Mouse (Mus musculus) c-Kit-positive CD71-negative TER-119-negative erythroid progenitor cells, embryonic 14.5 days (primary cell): ENCODE measurements at regions not wholly inside any gene's neighbourhood (a gene's known extent, or its start where the extent isn't known, plus 50 kb on each side); places are given as distances from the start of the nearest gene placed in this dataset.
"Not testable (repeated sequence)": the region's sequence is repeated elsewhere in the genome, so short reads cannot be mapped to it uniquely, and the experiment has no call there.

ENCODE experiments used
- DNase-seq: peaks from one replicate; pipeline ENCODE4 v3.0.0-alpha.2; 2013; ENCODE audit warnings: low read depth

DNA sequence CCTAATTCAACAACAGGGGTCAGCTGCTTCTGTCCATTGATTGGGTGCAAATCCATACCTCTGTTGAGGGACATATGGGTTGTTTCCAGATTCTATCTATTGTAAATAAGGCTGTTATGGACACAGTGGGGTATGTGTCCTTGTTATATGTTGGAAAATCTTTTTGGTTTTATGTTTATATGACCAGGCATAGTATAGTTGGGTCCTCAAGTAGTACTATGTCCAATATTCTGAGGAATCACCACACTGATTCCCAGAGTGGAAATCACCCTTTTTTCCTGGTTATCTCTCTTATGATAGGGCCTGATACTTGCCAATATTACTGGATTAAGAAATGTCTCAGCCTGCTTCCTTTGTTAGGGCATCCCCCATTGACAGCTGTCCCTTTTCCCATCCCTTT lies 1471.0 kb downstream of the Kcnt2 start:
- DNase-seq = no peak

DNA sequence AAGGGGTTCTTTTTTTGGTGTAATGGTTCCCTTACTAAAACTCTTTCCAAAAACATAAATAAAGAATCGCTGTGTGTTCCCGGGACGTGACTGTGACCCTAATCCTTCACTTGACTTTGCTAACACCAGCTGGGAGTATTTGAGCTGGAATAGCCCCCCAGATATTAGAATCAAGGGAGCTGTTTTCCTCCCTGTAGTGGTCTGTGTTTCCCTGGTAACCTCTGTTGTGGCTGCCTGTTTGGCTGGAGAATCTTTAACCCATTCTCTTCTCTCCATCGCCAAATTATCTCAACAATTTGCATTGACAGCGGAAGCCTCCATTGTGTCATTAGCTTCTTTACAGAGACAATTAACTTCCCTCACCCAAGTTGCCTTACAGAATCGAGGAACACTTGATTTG lies 1471.6 kb downstream of the Kcnt2 start:
- no peak for DNase-seq

DNA sequence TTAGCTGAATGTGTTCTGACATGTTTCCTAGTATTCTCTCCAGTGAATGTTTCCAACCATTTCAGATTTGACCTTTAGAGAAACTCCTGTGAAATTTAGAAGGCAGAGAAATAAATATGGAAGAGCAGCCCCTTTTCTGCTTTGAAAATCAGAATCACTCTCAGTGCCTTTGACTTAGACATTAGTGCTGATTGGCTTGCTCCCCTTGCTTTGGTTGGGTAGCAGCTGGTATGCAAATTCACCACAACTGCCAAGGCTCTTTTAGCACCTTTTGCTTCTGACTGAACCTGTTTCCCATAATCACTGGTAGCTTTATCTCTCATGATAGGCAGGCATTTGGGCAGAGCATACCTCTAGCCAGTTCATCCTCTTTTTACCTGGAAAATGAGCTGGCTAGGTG lies 1495.3 kb downstream of the Kcnt2 start:
- DNase-seq = no peak

DNA sequence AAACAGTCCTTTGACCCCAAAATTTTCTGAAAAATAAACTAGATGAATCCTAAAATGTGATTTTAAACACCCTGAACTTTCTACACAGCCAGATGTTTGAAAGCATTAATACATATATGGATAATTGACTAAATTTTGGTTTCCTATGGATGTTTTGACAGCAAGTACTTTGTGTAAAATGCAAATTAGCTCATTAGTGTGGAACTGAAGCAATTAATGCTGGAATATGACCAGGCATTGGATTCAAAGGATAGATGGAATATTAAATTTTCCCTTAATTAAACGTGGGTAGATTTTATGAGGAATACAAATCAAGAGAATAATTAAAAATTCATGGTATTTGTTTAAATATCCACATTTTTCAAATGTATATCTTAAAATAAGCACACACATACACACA lies 1530.1 kb downstream of the Kcnt2 start:
- DNase-seq = no peak

DNA sequence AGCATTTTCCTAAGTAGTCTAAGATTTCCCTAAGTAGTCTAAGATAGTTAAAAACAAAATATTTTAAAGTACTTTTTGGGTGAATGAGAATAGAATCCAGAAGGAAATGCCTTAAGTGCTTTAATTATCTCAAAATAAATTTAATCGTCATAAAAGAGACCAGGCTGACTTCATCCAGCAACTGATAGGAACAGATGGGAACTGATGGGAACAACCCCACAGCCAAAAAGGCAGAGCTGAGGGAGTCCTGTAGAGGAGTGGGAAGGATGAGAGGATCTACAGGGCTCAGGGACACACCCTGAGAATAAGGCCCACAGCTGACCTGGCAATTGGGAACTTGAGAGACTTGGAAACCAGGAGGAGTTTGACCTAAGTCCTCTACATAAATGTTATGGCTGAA lies 1537.4 kb downstream of the Kcnt2 start:
- DNase-seq = no peak

DNA sequence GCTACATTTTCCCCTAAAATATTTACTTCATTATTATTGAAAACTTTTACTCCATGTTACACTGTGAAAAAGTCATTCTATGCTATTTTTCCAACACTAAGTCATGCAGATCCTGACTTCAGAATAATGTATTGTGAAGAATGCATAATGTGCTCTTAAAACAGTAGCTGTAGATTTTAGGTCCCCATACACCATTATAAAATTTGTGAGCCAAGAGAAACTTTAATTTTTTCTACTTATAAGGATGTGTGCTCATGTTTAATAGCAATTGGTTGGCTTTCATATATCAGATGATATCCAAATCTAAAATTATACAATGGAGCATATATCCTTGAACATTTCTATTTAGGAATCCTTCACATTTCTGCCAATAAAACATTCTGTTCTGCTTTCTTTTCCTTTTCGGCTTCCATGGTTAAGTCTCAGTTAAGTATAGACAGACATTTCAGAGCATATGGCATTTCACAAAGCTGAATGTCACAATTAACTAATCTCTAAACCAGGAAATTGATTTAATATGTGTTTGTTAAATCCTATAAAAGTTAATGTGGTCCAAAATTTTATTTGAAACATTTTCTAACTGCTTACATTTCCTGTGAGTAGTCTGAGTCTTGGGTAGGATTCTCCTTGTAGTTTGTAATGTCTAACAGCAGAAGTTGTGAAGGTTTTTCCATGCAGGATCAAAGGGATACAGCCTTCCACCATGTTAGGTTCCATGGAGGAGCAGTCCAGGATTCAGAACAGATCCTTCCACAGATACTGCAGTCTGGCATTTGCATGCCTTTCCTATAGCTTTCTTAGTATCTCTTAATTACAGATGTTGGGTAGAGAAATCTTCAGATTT lies 1567.6 kb downstream of the Kcnt2 start:
- DNase-seq = no peak

DNA sequence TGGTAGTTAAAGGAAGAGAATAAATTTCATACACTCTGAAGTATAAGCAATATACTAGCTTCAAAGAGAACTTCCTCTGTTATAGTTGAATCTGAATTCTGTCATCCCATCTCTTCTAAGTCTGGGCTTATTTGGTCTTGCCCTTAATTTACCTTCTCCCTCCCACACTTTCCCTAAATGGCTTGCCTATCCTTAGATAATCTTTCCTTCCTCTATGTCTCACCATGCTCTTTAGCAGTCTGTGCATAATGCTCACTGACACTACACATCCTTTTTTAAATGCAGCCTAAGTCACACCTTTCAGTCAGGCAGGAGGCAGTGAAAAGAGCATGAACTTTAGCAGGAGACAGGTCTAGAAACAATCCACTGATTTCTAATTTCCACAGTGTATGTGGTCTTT lies 1585.5 kb downstream of the Kcnt2 start:
- DNase-seq = no peak

DNA sequence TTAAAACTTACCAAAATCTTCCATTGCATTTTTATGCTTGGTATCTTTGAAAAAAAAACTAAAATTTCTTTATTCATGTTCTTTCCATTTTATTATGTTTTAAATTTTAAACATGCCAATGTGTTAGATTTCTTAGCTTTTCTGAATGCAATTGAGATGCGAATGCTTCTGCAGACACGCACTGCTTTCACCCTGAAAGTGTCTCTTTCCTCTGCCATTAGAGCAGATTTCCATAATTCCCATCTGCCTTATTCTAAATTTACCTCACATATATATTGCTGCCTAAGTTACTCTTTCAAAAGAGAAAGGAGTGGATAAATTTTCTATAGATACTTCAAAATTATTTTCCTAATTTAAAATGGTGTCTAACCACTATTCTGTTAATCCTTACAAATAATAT lies 1596.6 kb downstream of the Kcnt2 start:
- no peak for DNase-seq

DNA sequence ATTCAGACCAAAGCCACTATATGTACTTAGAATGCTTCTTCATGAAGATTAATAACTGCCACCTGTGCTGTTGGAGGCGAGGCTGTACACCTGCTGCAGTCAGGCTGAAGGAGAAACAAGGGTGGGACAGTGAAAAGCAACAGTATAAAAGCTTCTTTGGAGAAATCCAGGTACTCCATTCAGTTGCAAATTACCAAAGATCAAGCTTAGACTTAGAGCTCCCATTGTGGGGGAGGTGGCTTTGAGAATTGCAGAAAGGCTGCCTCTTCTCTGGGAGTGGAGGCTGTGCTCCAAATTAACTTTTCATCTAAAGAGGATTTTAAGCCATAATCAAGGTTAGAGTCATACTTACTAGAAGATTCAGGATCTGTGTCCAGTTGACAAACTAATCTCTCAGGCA lies 1607.9 kb downstream of the Kcnt2 start:
- DNase-seq = not testable (repeated sequence)

DNA sequence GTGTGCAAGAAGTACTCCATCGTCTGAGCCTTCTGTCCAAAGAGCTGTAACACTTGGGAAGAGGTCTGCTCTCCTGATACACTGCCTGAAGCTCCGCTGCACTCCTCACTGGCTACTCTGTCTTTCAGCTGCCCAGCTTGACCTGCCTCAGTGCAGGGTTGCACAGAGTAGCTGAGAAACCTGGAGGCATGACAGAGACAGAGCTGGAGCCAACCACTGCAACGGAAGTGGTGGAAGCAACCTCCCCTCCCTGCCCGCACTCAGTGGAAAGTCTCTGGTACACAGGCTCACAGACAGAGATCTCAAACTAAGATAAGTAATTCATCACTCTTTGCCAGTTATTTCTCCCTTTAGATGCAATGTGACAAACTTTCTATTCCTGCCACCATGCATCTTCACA lies 1638.4 kb downstream of the Kcnt2 start:
- no peak for DNase-seq

DNA sequence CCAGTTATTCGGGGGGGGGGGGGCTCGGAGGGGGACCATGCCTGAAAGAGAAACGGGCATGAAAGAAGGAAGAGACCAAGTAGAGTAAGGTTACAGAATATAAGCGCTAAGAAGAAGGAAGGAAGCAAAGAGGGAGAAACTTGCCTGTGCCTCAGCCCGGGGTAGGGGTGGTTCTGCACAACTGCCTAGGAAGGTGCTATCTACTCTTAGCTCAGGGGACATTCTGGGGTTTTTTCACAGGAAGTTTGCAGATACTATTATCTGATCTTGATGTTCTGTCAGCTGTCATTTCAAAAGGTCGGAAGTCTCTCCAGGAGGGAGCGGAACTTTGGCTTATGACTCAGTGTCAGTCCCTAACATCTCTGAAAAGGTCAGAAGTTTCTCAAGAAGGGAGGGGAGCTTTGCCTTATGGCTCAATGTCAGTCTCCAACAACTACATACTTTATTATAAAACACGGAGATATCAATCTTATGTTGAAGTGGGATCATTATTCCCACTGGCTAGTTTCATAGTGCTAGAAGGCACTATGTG lies 1652.0 kb downstream of the Kcnt2 start:
- DNase-seq = no peak

DNA sequence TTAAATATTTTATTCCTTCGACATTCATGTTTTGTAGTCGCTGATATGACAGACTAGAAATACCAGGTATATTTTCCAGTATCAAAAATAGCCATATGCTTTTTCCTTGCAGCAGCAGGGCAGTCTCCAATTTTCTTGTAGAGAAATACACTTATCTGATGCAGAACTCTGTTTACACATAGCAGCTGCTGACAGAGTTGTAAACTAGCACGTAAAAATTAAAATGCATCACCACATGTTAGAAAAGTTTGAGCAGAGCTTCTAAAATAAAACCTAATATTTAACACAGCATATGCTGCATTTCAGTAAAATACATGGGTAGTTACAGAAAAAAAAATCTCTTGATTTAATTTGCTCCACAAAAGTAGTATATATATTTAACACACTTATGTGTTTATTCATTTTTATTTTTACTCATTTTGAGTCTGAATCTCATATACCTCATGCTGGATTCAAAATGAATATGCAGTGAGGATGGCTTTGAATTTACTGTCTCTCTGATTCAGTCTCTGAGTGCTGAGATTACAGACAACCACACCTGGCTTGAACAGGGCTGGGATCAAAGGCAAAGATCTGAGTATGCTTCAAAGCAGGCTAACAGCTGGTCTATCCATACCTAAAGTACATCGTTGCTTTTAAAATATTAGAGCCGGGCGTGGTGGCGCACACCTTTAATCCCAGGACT lies 1665.9 kb downstream of the Kcnt2 start:
- no peak for DNase-seq

DNA sequence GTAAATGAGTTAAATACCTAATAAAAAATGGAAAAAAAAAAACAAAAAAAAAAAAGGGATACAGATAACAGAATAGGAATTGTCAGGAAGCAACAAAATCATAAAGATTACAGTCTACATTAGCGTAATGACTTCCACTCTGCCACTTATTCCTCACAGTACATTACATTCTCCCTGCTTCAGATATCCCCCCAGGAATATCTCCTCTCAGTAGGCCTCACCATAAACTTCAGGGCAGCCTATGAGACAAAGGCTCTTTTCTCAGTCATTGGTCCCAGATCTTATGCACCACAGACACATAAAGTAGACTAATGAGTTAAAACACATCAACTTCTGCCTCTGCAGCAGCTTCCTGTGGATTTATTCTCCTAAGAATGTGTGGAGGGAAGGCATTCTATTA lies 1680.2 kb downstream of the Kcnt2 start:
- no peak for DNase-seq

DNA sequence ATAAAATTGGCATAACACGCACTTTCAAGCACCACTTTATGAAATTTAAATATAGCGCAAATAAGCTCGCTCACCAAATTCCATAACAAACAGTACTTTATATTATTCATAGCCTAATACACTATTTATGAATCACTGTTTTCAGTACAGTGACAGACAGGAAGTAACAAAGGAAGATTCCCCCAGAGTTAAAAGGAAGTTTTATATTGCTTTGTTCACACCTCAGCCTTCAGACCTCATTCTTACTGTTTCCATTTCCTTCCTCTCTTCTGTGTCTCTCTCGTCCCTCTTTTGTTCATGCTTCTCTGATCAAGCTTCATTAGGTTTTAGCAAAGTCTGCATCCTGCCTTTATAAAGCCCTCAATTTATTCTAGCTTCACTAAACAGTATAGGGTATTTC lies 1680.8 kb downstream of the Kcnt2 start:
- DNase-seq = no peak

DNA sequence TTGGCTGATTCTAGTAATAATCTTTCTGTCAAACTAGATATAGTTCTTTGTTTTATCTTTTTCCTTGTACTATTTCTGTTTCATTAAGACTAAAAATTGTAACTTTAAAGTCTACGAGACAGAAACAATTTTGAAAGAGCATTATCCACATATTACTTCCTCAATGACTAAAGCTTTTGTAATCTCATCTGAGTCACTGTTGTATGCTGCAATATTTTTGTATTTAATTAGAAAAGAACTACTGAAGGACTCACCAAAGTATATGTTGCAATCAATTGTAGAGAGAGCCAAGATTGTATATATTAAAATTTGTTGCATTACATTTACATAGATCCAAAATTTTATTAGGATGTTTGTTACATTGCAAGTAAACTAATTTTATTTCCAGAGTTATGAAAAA lies 1692.4 kb upstream of the B3galt2 start:
- no peak for DNase-seq

DNA sequence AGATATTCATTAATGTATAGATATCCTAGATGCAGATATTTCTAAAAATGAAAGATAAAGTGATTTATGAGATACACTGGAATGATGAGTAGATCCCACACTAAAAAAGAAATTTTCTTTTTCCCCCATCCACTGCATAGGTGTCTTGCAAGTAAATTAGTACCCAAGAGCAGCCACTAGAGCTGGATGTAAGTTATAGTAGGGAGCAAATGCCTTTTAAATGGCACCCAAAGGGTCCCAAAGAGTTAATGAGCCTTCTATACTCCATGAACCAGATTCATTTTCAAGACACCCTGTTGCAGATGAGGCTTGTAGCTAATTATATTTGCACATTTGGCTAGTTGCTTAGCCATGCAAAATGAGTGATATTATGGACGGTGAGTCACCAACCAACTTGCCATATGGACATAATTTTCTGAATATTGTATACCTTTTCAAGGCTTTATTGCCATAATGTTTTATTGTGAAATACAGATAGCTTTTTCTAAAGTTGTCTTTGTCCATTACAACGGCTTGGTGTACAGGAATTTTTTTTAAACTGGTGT lies 1686.1 kb upstream of the B3galt2 start:
- no peak for DNase-seq

DNA sequence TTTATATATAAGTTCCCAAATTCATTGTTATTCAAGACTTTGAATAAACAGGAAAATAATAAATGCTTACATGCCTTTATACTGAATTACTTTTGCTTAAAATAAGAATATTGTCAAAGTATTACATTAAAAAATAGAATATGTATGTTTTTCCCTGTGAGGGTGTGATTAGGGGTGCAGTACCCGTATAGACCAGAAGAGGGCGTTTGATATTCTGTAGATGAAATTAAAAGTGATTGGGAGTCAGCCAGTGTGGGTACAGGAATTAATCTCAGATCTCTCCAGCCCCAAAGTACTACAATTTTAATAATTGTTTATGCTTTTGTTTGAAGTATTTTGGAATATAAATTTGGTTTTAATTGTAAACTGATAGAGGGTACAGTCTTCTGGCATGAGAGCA lies 1678.7 kb upstream of the B3galt2 start:
- DNase-seq = peak; percentile 1

DNA sequence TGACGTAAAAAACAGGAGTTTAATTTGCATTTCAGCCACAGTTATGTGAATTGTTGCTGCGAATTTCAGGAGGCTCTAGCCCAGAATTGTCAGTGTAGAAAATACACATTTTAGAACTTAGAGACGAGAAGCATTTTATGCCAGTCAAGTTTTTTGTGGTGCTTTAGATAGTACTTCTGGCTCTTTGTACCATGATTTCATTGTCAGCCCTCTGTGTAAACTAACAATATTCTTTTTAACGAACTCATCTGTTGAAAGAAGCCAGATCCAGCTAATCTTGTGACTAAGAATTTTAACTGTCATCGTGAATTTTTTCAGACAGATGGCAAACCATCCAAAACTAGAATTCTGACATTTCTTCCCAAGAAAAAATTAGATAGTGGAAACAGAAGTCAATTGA lies 1672.3 kb upstream of the B3galt2 start:
- no peak for DNase-seq

DNA sequence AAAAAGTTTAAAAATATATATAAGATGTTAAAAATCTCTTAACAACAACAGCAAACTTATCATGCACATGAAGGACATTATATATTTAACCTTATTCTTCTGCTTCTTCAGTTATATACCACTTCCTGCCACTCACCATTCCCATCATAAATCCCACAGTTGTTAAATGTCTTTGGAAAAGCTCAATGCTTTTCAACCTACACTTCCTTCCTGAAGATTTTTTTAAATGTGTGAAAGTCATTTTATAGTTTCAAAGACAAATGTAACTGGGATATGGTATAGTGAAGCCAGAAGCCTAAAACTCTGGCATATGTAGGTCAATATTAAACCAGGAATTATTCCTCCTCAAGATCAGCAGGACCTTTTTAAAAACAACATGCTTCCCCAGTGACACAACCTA lies 1666.1 kb upstream of the B3galt2 start:
- DNase-seq = no peak

DNA sequence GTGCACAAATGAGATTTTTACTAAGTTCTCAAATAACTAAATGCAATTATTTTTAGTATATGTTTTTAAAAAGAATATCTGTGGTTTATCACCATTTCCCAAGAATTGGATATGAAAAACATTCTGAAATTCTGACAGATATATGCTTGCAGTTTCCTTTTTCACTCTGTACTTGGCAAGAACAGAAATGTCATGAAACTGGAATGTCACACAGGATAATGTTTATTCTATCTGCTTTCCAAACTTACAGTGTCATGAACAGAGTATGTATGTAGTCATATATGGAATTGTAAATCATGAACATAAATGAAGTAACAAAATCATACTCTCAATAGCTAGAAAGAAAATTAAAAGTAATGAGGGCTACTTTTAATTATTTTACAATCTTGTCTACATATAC lies 1640.7 kb upstream of the B3galt2 start:
- DNase-seq = no peak

DNA sequence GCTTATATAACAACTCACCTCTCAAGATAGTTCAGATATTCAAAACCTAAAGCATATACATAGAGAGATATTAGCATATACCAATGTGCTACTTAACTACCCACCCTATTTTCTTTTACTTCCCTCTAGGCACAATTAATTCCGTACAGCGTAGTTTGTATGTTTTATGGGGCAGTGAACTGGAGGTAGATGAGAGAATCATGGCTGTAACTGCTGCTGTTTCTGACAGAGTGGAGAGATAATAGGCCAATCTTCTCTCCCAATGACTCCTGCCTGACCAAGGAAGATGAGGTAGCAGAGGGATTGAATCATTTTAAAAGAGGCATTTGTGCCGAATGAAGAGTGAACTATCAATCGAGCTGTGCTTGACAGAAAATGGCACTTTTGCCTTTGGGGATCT lies 1640.1 kb upstream of the B3galt2 start:
- DNase-seq = no peak

DNA sequence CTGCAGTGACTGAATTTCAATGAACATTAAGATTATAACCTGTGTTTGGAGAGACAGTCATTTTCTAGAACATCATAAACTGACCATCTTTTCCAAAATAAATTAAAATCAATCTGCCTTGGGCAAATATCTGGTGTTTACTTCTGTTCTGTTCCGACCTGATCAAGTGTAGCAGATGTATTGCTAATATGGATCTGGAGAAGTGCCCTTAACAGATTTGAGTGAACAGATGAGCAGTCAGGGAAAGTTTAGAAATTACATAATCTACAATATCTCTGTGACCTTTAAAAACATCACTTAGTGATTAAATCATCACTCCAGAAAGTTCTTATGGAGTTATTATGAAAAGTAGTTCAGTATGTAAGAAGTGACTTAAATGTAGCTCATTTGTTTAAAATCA lies 1634.1 kb upstream of the B3galt2 start:
- DNase-seq = no peak

DNA sequence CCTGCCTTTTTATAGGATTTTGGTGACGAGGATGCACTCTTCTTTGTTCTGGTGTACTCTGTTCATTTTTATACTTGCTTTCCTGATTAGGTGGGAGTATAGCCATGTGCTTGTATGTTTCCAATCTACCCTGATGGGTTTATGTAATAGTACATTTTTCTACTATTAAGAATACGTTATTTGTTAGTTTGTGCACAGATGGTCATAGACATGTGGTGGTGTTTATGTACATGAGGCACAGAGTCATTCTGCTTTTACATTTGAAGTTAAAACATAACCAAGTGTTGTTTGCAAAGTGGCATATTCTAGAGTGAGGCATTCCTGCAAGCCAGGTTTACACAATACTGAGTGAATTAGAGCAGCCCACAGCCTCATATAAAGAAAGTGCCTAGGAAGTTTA lies 1597.7 kb upstream of the B3galt2 start:
- DNase-seq = no peak
